Mouse (Mus musculus): ENCODE data around the gene Hsd3b2.
"Not testable (repeated sequence)": the region's sequence is repeated elsewhere in the genome, so short reads cannot be mapped to it uniquely, and the experiment has no call there.

DNA sequence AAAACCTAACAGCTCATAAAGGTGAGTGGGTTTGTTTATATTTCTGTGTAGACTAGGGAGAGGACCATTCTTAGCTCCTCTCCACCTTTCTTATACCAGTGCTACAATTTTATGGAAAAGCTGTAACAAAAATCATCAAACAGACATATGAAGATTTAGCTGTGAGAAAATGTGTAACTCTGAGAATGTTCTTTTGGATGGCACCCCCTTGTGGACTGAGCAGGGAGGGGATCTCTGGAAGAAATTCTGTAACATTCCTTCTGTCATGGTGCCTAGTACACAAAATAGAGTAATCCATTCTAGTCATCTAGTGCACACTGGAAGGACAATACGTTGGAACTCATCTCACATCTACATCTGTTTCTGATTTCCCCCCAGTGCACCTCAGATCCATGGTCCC lies 16.7 kb upstream of the Hsd3b2 start:
- TF ChIP-seq CTCF (IDR thresholded peaks at IDR 0.05; ENCODE audit: borderline replicate concordance, extremely low read depth, insufficient read depth, insufficient read length); POLR2A (IDR thresholded peaks at IDR 0.05; ENCODE audit: borderline replicate concordance, extremely low read depth, insufficient read depth, insufficient read length, poor library complexity, severe bottlenecking): not testable (repeated sequence)
